ENCODE assay signal across 20 mouse cellular contexts in genomic region chr5:144806931-144807330, GRCm38 (mm10). TPM values are rescaled to one million over a fixed set of nuclear protein-coding genes. Genes with fewer than 3 reads are reported as not detected.
"Had no signal": no experiment of that assay in that cellular context is flagged by ENCODE, and none has a peak within 500 bp of the region (broad histone marks: within the 10 kb centered on the region; RNA-seq: fewer than 3 reads in every experiment).

No protein-coding gene starts in this region.

- DNase-seq: lung, postnatal 14 days; lung, postnatal 36 days; right cerebral cortex, postnatal 14 days; thymus, adult 2 months; thymus, postnatal 25 days; thymus, postnatal 4 days had no signal

- H3K27ac ChIP-seq: lung, embryonic 15.5 days; macrophage; midbrain, embryonic 13.5 days; midbrain, embryonic 15.5 days; neural tube, embryonic 12.5 days; stomach, embryonic 15.5 days; stomach, postnatal 0 days had no signal

- H3K9me3 ChIP-seq: lung, embryonic 15.5 days; megakaryocyte, embryonic 14.5 days; midbrain, embryonic 13.5 days; midbrain, embryonic 15.5 days; neural tube, embryonic 12.5 days; stomach, embryonic 15.5 days had no signal

- H3K4me2 ChIP-seq: lung, embryonic 15.5 days; midbrain, embryonic 11.5 days; midbrain, embryonic 13.5 days; midbrain, embryonic 15.5 days; neural tube, embryonic 12.5 days; stomach, embryonic 15.5 days had no signal

- H3K4me1 ChIP-seq: lung, embryonic 15.5 days; midbrain, embryonic 13.5 days; midbrain, embryonic 15.5 days; neural tube, embryonic 12.5 days; stomach, embryonic 15.5 days had no signal

- ATAC-seq: lung, postnatal 0 days; midbrain, embryonic 13.5 days; midbrain, embryonic 15.5 days had no signal

- H3K27me3 ChIP-seq: lung, embryonic 15.5 days; megakaryocyte, embryonic 14.5 days; midbrain, embryonic 13.5 days; midbrain, embryonic 15.5 days; neural tube, embryonic 12.5 days; stomach, embryonic 15.5 days had no signal

- H3K9ac ChIP-seq: lung, embryonic 15.5 days; midbrain, embryonic 13.5 days; midbrain, embryonic 15.5 days; neural tube, embryonic 12.5 days; stomach, embryonic 15.5 days had no signal

- H3K4me3 ChIP-seq: lung, embryonic 15.5 days; megakaryocyte, embryonic 14.5 days; midbrain, embryonic 13.5 days; midbrain, embryonic 15.5 days; neural tube, embryonic 12.5 days; stomach, embryonic 15.5 days had no signal

RNA-seq across cellular contexts. Expression of gene Tmem130, which starts 45.3 kb away (rescaled TPM):
- total RNA-seq: megakaryocyte progenitor cell, adult 5-6 weeks; monocyte, adult 5-6 weeks; neutrophil, adult 5-6 weeks had no signal
- polyA plus RNA-seq: macrophage; spleen, adult 2 months had no signal
